Mouse (Mus musculus): ENCODE results near the gene Sh2d6. TPM values are rescaled to one million over a fixed set of nuclear protein-coding genes. Genes with fewer than 3 reads are reported as not detected.
A peak's percentile ranks its signal among the peaks of the same experiment; 100 is the strongest.

Gene Sh2d6
- polyA plus RNA-seq, 1 experiment = 6.5 TPM

DNA sequence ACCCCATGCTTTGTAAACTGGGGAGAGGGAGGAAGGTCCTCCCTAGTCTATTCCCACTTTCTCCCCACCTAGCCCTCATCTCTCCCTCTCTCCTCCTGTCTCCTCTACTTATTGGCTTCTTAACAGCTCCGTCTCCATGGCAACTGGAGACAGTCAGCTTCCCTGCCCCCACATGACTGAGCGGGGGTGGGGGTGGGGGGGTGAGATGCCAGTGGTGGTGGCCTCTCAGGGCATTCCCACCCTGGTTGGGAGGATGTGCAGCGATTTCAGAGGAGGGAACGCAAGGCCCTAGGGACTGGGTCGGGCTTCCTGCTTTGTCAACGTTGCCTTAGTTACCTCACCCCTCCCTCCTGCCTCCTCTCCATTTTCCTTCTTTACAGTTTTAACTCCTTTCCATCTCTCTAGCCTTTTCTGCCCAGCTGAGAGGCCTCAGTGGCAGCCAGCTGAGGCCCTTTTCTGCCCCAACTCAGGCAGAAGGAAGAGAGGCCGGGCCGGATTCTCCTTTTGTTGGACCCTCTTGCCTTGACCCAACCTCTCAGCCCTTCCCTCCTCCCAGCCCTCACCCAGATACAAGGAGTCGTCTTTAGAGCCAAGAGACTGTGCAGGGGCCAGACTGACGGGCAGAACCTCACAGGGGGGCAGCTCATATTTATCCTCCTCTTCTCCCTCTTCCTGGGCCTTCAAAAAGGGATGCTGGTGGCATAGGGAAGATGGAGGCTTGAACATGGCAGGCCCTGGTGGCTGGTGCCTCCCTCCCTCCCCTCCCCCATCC is 1.4 kb downstream of the Sh2d6 start:
- H3K27ac ChIP-seq (ENCODE audit: control insufficient read depth, insufficient read depth, low read length) = no peak overlapping the region
- no peaks in the 10 kb centered on the region for H3K4me1 ChIP-seq (replicated peaks; ENCODE audit: control insufficient read depth, insufficient read depth, low read length)
- no peak overlapping the region for H3K4me3 ChIP-seq (ENCODE audit: control insufficient read depth, insufficient read depth, low read length)
- DNase-seq = no peak
- 76% methylated on average over 10 of the region's 10 CpGs for WGBS
- H3K36me3 ChIP-seq (ENCODE audit: control insufficient read depth, insufficient read depth, low read length) = no peaks in the 10 kb centered on the region
- no peaks in the 10 kb centered on the region for H3K27me3 ChIP-seq (ENCODE audit: control insufficient read depth, insufficient read depth, low read length)
- TF ChIP-seq CTCF (IDR thresholded peaks at IDR 0.05; ENCODE audit: borderline replicate concordance, control insufficient read depth, extremely low read depth, insufficient read depth, low read length, poor library complexity) (no peak), POLR2A (IDR thresholded peaks at IDR 0.05; ENCODE audit: control insufficient read depth, extremely low read depth, insufficient read depth, low read length, poor library complexity) (no peak)

DNA sequence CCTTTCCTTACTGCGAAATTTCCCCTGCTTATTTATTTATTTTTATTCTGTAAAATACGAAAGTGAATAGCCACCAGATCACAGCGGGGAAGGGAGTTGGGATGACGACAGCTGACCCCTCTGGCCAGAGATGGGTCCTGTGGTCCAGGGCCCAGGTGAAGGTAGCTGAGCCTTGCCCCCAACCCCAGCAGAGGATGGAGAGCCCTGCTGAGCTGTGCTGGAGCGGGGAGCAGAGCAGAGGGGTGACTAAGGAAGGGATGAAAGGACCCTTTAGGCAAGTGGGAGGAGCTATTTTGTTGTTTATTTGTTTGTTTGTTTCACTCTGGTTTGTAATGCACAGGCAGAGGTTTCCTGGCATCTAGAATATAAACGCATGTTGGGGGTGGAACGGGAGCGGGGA is 2.2 kb downstream of the Sh2d6 start:
- WGBS = 89% methylated on average over 8 of the region's 8 CpGs
- no peak for DNase-seq
- Histone ChIP-seq H3K4me3 (ENCODE audit: control insufficient read depth, insufficient read depth, low read length) (no peak overlapping the region), H3K27me3 (ENCODE audit: control insufficient read depth, insufficient read depth, low read length) (no peaks in the 10 kb centered on the region), H3K4me1 (replicated peaks; ENCODE audit: control insufficient read depth, insufficient read depth, low read length) (no peaks in the 10 kb centered on the region), H3K27ac (ENCODE audit: control insufficient read depth, insufficient read depth, low read length) (no peak overlapping the region), H3K36me3 (ENCODE audit: control insufficient read depth, insufficient read depth, low read length) (no peaks in the 10 kb centered on the region)
- no peak for TF ChIP-seq POLR2A (IDR thresholded peaks at IDR 0.05; ENCODE audit: control insufficient read depth, extremely low read depth, insufficient read depth, low read length, poor library complexity)
- no peak for TF ChIP-seq CTCF (IDR thresholded peaks at IDR 0.05; ENCODE audit: borderline replicate concordance, control insufficient read depth, extremely low read depth, insufficient read depth, low read length, poor library complexity)

DNA sequence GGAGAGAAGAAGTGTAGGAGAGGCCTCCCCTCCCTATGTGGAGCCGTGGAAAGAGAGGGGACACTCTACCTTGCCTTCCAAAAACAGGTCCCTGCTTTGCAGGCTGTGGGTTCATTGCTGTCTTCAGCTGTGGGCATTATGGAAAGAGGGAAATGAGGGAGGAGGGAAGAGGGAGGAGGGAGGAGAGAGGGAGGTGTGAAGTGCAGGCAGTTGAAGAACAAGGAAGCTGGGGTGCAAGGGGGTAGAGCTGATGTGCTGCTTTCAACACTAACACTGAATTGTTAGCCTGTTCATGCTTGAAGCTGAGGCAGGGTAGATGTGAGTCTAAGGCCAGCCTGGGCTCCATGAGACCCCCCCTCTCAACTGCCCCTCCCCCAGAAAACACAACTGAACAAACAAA is 2.7 kb downstream of the Sh2d6 start:
- Histone ChIP-seq H3K27ac (ENCODE audit: control insufficient read depth, insufficient read depth, low read length) (no peak overlapping the region), H3K4me3 (ENCODE audit: control insufficient read depth, insufficient read depth, low read length) (no peak overlapping the region), H3K36me3 (ENCODE audit: control insufficient read depth, insufficient read depth, low read length) (no peaks in the 10 kb centered on the region), H3K27me3 (ENCODE audit: control insufficient read depth, insufficient read depth, low read length) (no peaks in the 10 kb centered on the region), H3K4me1 (replicated peaks; ENCODE audit: control insufficient read depth, insufficient read depth, low read length) (no peaks in the 10 kb centered on the region)
- TF ChIP-seq CTCF (IDR thresholded peaks at IDR 0.05; ENCODE audit: borderline replicate concordance, control insufficient read depth, extremely low read depth, insufficient read depth, low read length, poor library complexity) (no peak), POLR2A (IDR thresholded peaks at IDR 0.05; ENCODE audit: control insufficient read depth, extremely low read depth, insufficient read depth, low read length, poor library complexity) (no peak)
- WGBS = 88% methylated on average over 1 of the region's 1 CpGs
- DNase-seq = no peak

DNA sequence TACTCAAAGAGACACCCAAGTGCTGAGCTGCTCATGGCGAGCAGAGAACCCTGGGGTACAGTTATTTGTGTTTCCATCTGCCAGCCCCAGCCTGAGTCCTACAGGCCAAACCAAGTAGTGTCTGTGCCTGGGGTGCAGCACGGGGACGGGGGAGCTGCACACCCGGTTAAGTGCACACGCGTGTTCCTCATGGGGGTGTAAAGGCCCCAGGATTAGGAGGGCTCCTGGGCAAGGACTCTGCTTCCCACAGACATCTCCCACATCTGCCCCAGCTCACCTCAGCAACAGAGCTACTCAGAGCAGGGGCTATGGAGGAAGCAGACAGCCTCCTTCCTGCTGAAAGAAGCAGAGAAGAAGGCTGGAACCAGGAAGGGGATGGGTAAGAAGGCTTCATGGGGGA is 5.9 kb downstream of the Sh2d6 start:
- H3K36me3 ChIP-seq (ENCODE audit: control insufficient read depth, insufficient read depth, low read length) = no peaks in the 10 kb centered on the region
- H3K27me3 ChIP-seq (ENCODE audit: control insufficient read depth, insufficient read depth, low read length) = no peaks in the 10 kb centered on the region
- H3K4me1 ChIP-seq (replicated peaks; ENCODE audit: control insufficient read depth, insufficient read depth, low read length) = peaks cover 13% of the 10 kb centered on the region
- no peak for DNase-seq
- TF ChIP-seq POLR2A (IDR thresholded peaks at IDR 0.05; ENCODE audit: control insufficient read depth, extremely low read depth, insufficient read depth, low read length, poor library complexity) (no peak), CTCF (IDR thresholded peaks at IDR 0.05; ENCODE audit: borderline replicate concordance, control insufficient read depth, extremely low read depth, insufficient read depth, low read length, poor library complexity) (no peak)
- H3K27ac ChIP-seq (ENCODE audit: control insufficient read depth, insufficient read depth, low read length) = no peak overlapping the region
- 97% methylated on average over 6 of the region's 6 CpGs for WGBS
- no peak overlapping the region for H3K4me3 ChIP-seq (ENCODE audit: control insufficient read depth, insufficient read depth, low read length)

- peaks cover 13% of the 10 kb centered on the region for H3K4me1 ChIP-seq (replicated peaks; ENCODE audit: control insufficient read depth, insufficient read depth, low read length)
- no peaks in the 10 kb centered on the region for H3K36me3 ChIP-seq (ENCODE audit: control insufficient read depth, insufficient read depth, low read length)
- no peak for DNase-seq
- 53% methylated on average over 7 of the region's 7 CpGs for WGBS
- H3K27me3 ChIP-seq (ENCODE audit: control insufficient read depth, insufficient read depth, low read length) = no peaks in the 10 kb centered on the region
- H3K27ac ChIP-seq (ENCODE audit: control insufficient read depth, insufficient read depth, low read length) = no peak overlapping the region
- TF ChIP-seq CTCF (IDR thresholded peaks at IDR 0.05; ENCODE audit: borderline replicate concordance, control insufficient read depth, extremely low read depth, insufficient read depth, low read length, poor library complexity) (no peak), POLR2A (IDR thresholded peaks at IDR 0.05; ENCODE audit: control insufficient read depth, extremely low read depth, insufficient read depth, low read length, poor library complexity) (no peak)
- H3K4me3 ChIP-seq (ENCODE audit: control insufficient read depth, insufficient read depth, low read length) = peak overlapping the region; percentile 73
These were observed 8.5 kb downstream of the Sh2d6 start for GRCm38 (mm10) chr6:72513071-72513440.

GRCm38 (mm10) chr6:72512386-72513070 is 9.0 kb downstream of the Sh2d6 start:
- Histone ChIP-seq H3K36me3 (ENCODE audit: control insufficient read depth, insufficient read depth, low read length) (no peaks in the 10 kb centered on the region), H3K4me3 (ENCODE audit: control insufficient read depth, insufficient read depth, low read length) (peak overlapping the region; percentile 73), H3K27ac (ENCODE audit: control insufficient read depth, insufficient read depth, low read length) (no peak overlapping the region), H3K4me1 (replicated peaks; ENCODE audit: control insufficient read depth, insufficient read depth, low read length) (peaks cover 13% of the 10 kb centered on the region), H3K27me3 (ENCODE audit: control insufficient read depth, insufficient read depth, low read length) (no peaks in the 10 kb centered on the region)
- peak; percentile 83 for DNase-seq
- TF ChIP-seq POLR2A (IDR thresholded peaks at IDR 0.05; ENCODE audit: control insufficient read depth, extremely low read depth, insufficient read depth, low read length, poor library complexity) = 0 out of 2 replicates have a peak, but pooled peaks have one; percentile 33
- no peak for TF ChIP-seq CTCF (IDR thresholded peaks at IDR 0.05; ENCODE audit: borderline replicate concordance, control insufficient read depth, extremely low read depth, insufficient read depth, low read length, poor library complexity)
- 5% methylated on average over 33 of the region's 33 CpGs for WGBS

Measured in thymus, adult 2 months (tissue).